Mouse (Mus musculus): ENCODE data around the gene Nrcam.

The Nrcam gene

DNA sequence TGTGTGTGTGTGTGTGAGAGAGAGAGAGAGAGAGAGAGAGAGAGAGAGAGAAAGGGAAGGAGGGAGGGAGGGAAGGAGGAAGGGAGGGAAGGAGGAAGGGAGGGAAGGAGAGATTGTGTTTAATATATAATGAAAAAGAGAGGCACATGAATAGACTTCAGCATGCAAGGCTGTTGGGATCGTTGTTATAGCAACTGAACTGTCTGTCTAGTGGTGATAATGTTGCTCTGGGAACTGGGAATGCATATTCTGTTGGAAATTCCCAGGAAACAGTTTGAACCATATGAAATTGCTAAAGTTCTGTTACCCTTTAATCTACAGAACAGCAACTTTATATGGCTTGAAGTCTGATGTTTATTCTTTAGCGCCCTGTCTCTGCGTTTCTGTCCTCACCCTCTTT is 104.0 kb downstream of the Nrcam start:
- no peak for DNase-seq (ENCODE audit: low spot score in 2 of 2)

DNA sequence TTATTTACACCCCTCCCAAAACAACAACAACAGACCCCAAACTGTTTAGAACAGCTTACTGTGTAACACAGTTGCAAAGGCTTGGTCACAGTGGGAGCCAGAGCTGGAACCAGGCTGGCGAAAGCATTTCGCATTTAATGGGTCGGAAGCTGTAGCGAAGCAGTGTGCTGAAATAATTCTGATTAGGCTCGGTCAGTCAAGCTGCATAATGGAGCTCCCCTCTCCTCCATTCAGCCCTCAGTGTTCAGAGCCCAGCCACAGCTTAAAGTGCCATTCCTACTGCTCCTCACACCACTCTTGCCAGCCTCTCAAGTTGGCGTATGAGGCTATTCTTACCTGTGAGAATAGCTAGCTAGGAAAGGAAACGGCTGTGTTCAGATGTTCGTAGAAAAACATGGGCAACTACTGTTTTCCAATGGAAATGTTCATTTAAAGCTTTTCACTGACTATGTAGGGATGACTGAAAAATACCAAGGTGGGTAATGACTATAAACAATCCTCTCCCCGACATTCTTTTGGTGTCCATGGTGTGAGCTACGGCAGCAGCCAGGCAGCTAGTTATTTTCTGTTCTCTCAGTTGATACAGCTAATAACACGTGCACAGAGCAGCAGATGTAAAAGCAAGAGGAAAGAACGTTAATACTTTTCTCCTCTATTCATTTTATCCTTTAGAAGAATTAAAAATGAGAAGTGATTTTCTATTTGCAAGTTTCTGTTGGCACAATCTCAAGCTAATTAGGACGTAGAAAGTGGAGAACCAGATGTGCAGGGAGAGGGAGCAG is 108.6 kb downstream of the Nrcam start:
- no peak for DNase-seq (ENCODE audit: low spot score in 2 of 2)

DNA sequence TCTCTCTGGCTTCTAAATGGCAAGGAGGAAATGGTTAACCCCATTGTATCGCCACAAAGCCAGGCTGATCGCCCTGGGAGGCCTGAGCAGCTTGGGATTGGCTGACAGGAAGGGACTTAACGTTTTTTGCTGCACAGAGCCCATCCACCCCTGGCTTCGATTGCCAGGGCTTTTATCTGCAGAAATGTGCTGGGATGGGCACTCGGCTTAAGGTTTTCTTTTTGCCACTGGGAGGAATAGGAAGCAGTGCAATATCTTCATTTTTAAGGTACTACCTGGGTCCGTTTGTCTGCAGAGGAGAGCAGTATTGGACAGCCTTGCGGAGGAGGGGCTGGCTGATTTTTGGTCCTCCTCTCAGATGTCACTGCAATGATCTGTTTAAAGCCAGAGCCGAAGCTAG is 110.2 kb downstream of the Nrcam start:
- DNase-seq (ENCODE audit: low spot score in 2 of 2) = no peak

DNA sequence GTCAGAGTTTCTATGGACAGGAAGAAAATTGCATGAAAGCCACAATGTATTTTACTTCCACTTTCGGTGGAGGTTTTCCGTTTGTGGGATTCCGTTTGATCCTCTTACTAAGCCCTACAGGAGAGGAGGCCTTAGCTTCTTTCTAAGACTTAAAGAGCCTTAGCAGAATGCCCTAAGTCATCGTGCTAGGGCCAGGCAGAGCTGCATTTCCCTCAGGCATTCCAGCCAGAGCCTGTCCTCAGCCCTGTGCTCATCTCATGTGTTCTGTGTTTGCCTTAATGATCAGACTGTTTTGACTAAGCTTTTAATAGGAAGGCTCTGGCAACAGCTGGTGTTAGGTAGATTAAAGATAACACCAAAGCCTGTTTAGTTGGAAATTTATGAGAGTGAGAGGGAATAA is 111.5 kb downstream of the Nrcam start:
- no peak for DNase-seq (ENCODE audit: low spot score in 2 of 2)

- no peak for DNase-seq (ENCODE audit: low spot score in 2 of 2)
Measured at GRCm38 (mm10) chr12:44450930-44451329, 122.2 kb downstream of the Nrcam start.

DNA sequence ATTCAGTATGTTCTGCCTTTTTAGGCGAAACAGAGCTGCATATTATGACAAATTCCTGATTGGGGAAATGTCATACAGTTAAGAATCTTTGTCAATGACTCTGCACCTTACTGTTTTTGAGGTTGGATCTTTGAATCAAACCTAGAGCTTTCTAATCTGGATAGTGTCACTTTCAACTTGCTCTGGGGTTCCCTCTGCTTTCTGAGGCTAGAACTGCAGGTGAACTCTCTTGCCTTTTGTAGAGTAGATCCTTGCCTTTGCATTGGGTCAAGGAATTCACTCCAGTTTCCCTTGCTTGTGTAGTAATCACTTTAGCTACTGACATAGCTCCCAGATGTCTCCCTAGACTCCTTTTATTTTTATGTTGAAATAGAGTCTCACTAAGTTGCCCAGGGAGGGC is 123.1 kb downstream of the Nrcam start:
- no peak for DNase-seq (ENCODE audit: low spot score in 2 of 2)

- no peak for DNase-seq (ENCODE audit: low spot score in 2 of 2)
Measured at GRCm38 (mm10) chr12:44453791-44454190, 125.1 kb downstream of the Nrcam start.

GRCm38 (mm10) chr12:44457961-44458360 is 129.3 kb downstream of the Nrcam start:
- DNase-seq (ENCODE audit: low spot score in 2 of 2) = no peak

DNA sequence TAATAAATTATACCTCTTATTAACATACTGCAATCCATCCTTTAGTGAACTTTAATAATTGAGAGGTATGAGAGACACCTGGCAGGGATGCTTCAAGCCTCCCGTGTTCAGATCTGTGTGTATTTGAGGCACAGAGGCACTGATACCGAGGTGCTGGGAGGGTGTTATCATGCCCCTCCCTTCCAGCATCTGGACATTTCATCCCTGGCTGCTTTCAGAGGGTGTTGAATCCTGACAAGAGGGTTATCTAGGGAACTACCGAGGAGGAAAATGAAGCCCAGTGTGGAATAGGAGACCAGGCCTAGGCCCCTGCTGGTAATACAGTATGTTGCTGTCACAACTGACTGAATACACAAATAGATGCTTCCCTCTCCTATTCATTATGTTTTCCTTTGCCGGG is 133.8 kb downstream of the Nrcam start:
- DNase-seq (ENCODE audit: low spot score in 2 of 2) = no peak

GRCm38 (mm10) chr12:44462976-44463375 is 134.3 kb downstream of the Nrcam start:
- no peak for DNase-seq (ENCODE audit: low spot score in 2 of 2)

- DNase-seq (ENCODE audit: low spot score in 2 of 2) = no peak
Measured at GRCm38 (mm10) chr12:44471073-44471472, 142.4 kb downstream of the Nrcam start.

GRCm38 (mm10) chr12:44475355-44475754 is 146.7 kb downstream of the Nrcam start:
- no peak for DNase-seq (ENCODE audit: low spot score in 2 of 2)

- no peak for DNase-seq (ENCODE audit: low spot score in 2 of 2)
Measured at GRCm38 (mm10) chr12:44479260-44480030, 150.8 kb downstream of the Nrcam start.

- no peak for DNase-seq (ENCODE audit: low spot score in 2 of 2)
Measured at GRCm38 (mm10) chr12:44480031-44480419, 151.3 kb downstream of the Nrcam start.

GRCm38 (mm10) chr12:44481415-44481814 is 152.7 kb downstream of the Nrcam start:
- no peak for DNase-seq (ENCODE audit: low spot score in 2 of 2)

DNA sequence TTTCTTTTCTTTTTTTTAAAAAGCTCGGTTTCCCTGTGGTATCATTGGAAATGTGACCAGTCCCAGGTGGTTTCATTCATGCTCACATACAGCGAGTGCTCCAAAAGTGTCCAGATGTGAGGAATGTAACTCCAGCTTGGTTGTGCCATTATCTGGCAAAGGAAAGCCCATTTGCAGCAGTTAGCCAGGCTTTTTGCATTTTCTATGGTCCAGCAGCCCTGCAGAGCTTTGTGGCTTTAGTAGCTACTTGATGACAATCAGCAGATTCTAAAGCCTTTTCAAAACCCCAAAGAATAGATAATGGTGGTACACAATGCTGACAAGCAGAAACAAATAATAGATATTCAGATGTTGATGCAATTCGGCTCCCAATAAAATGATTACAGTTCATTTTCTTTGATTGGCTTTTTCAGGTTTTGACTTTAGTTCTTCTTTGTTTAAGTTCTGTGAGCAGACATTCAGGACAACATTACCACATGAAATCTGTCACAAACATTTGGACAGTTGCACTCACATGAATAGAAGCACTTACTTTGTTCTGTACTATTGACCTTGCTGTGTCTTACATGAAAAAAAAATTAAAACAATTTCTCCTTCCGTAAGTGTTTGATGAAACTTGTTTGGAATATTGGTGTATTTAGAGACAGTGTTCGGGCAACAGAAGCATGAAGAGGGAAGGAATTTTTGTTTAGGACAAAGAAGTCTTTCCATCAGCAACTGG is 164.2 kb downstream of the Nrcam start:
- no peak for DNase-seq (ENCODE audit: low spot score in 2 of 2)

- DNase-seq (ENCODE audit: low spot score in 2 of 2) = no peak
Measured at GRCm38 (mm10) chr12:44497762-44498161, 169.1 kb downstream of the Nrcam start.

GRCm38 (mm10) chr12:44498872-44499271 is 170.2 kb downstream of the Nrcam start:
- no peak for DNase-seq (ENCODE audit: low spot score in 2 of 2)

DNA sequence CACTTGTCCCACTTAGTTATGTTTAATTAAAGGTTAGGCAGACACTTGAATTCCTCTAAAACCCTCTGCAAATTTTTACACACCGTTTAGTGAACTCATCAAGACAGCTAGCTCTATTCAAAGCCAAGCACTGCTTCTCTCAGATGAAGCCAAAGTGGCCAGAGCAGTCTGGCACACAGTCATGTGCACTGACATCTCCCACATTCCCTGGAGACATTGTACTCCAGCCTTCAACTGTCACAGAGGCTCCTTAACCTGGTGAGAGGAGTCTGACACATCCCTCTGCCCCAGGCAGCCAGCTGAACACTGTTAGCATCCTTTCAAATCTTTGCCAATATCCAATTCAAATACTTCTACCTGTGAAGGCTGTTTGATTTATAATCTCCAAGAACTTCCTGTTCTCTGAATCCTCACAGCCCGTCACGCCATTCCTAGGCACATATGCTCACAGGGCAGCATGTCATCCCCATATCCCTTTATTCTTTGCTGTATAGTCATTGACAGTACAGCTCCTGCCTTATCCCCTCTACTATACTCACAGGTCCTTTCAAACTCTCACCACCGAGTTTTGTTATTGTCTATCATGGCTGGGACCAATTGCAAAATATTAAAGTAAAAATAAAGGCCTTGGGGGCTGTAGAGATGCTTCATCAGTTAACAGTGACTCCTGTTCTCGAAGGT is 173.3 kb downstream of the Nrcam start:
- no peak for DNase-seq (ENCODE audit: low spot score in 2 of 2)

- no peak for DNase-seq (ENCODE audit: low spot score in 2 of 2)
Measured at GRCm38 (mm10) chr12:44503737-44504136, 175.1 kb downstream of the Nrcam start.

GRCm38 (mm10) chr12:44508635-44509034 is 179.9 kb downstream of the Nrcam start:
- DNase-seq (ENCODE audit: low spot score in 2 of 2) = no peak

Data from frontal cortex, postnatal 25 days (tissue).